Mouse (Mus musculus) thymus, adult 2 months (tissue): ENCODE data around the gene Slc16a8.
A peak's percentile ranks its signal among the peaks of the same experiment; 100 is the strongest.

ENCODE experiments used
- CTCF ChIP-seq: fragments of 200-500 bp; IDR thresholded peaks from 2 replicates; pipeline ENCODE4 v1.5.1; 2012; ENCODE audit warnings: mild to moderate bottlenecking, control low read depth, low read length, moderate library complexity, borderline replicate concordance; ENCODE audit not compliant: control insufficient read depth, poor library complexity, insufficient read depth; ENCODE audit errors: extremely low read depth
- POLR2A ChIP-seq: fragments of 200-500 bp; IDR thresholded peaks from 2 replicates; pipeline ENCODE4 v1.6.1; 2012; ENCODE audit warnings: mild to moderate bottlenecking, low read length, control low read depth, moderate library complexity; ENCODE audit not compliant: control insufficient read depth, poor library complexity, insufficient read depth; ENCODE audit errors: extremely low read depth

DNA sequence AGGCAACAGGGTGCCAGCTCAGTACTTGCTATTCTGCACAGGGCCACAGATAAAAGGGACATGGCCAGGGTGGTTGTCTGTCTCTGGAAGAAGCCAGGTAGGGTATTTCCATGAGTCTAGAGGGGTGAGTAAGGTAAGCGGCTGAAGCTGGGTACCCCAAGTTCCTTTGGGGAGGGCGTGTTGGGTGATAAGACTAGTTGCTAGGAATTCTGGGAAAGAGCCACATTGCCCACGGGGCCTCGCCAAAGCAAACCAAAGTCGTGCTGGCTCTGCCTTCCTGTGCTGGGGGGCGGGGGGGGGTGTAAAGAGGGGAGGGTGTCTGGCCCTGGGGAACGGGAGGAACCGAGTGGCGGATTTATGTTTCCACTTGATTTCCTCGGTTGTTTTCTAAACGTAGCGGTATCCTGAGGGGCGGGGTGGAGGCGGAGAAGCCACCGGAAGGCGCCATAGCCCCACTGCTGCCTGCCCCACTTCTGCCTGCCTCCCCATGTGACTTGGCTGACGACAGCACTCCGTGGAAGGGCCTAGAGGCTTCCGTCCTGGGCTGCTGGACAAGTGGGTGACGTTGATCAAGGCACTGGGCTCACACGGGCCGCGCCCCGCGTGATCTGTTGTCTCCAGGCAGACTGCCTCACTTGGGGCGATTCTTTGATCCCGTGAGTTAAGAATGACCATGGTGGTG, 45.7 kb downstream of the Slc16a8 start:
- TF ChIP-seq POLR2A (peak; percentile 38; the same call in 1 of the 2 replicates), CTCF (no peak)
